Mouse (Mus musculus) intestine, embryonic 14.5 days (tissue): ENCODE measurements around the gene Tspan9. TPM values are rescaled to one million over a fixed set of nuclear protein-coding genes. Genes with fewer than 3 reads are reported as not detected.

Experiments used
- ATAC-seq: fragments of 200-750 bp; cut with Nextera tagmentation; replicated peaks from 2 replicates; pipeline ENCODE4 v1.8.0; 2017; ENCODE audit warnings: low read depth, moderate number of reproducible peaks, moderate TSS enrichment, moderate library complexity; ENCODE audit not compliant: low FRiP score, low TSS enrichment
- DNase-seq: peaks from one replicate; pipeline ENCODE4 v3.0.0-alpha.2; 2018; ENCODE audit warnings: low spot score
- H3K27ac ChIP-seq: fragments of 300-500 bp; sonication (generic); 2 replicates; pipeline ENCODE4 v1.5.1; 2014; ENCODE audit warnings: low read depth, mild to moderate bottlenecking, control low read depth
- H3K27me3 ChIP-seq: fragments of 300-500 bp; sonication (generic); replicated peaks from 2 replicates; pipeline ENCODE4 v1.6.1; 2014; ENCODE audit warnings: low read length, control low read depth; ENCODE audit not compliant: control insufficient read depth, insufficient read depth
- H3K36me3 ChIP-seq: fragments of 300-500 bp; sonication (generic); 2 replicates; pipeline ENCODE4 v1.6.1; 2014; ENCODE audit warnings: low read length, control low read depth; ENCODE audit not compliant: control insufficient read depth, insufficient read depth
- H3K4me1 ChIP-seq: fragments of 300-500 bp; sonication (generic); replicated peaks from 2 replicates; pipeline ENCODE4 v1.6.1; 2014; ENCODE audit warnings: low read length, control low read depth, mixed read lengths; ENCODE audit not compliant: control insufficient read depth, insufficient read depth
- H3K4me2 ChIP-seq: fragments of 300-500 bp; sonication (generic); 2 replicates; pipeline ENCODE4 v1.6.1; 2014; ENCODE audit warnings: low read length
- H3K4me3 ChIP-seq: fragments of 300-500 bp; sonication (generic); 2 replicates; pipeline ENCODE4 v1.5.1; 2014; ENCODE audit warnings: low read depth, low read length, control low read depth, mixed read lengths
- H3K9ac ChIP-seq: fragments of 300-500 bp; sonication (generic); 2 replicates; pipeline ENCODE4 v1.6.1; 2014; ENCODE audit warnings: mild to moderate bottlenecking, low read length
- H3K9me3 ChIP-seq: fragments of 300-500 bp; sonication (generic); 2 replicates; pipeline ENCODE4 v1.6.1; 2016; ENCODE audit warnings: low read length, control low read depth; ENCODE audit not compliant: control insufficient read depth
- WGBS: fragments of 180-500 bp; shearing (Covaris S2); extraction: QIAGEN DNeasy Blood & Tissue Kit; methylation state at CpG from one replicate; pipeline ENCODE4 v1.1.7; 2014; 5-methylcytosine and 5-hydroxymethylcytosine counted together
- polyA plus RNA-seq: library from polyadenylated mRNA; unstranded; fragments of >200 nt; fragmentation: Nextera tagmentation; extraction: Ambion mirVana; gene quantifications from 2 replicates; pipeline ENCODE4 v1.2.1, GENCODE M21; 2014

Gene Tspan9
- polyA plus RNA-seq, 1 experiment from 2014 or later, result 113 TPM

- Histone ChIP-seq H3K4me2 (no peak overlapping the region), H3K27ac (no peak overlapping the region), H3K36me3 (no peaks in the 10 kb centered on the region), H3K9ac (no peak overlapping the region), H3K9me3 (no peaks in the 10 kb centered on the region), H3K4me3 (no peak overlapping the region), H3K4me1 (no peaks in the 10 kb centered on the region), H3K27me3 (no peaks in the 10 kb centered on the region)
- 74% methylated on average over 10 of the region's 10 CpGs for WGBS
- DNase-seq (no peak), ATAC-seq (no peak)
Measured at GRCm38 (mm10) chr6:128053000-128053732, 90.2 kb downstream of the Tspan9 start.

GRCm38 (mm10) chr6:128047671-128048070 is 95.7 kb downstream of the Tspan9 start:
- no peak overlapping the region for H3K27ac ChIP-seq
- H3K9me3 ChIP-seq, result no peaks in the 10 kb centered on the region
- H3K4me2 ChIP-seq, result no peak overlapping the region
- DNase-seq, result no peak
- no peak for ATAC-seq
- no peaks in the 10 kb centered on the region for H3K27me3 ChIP-seq
- no peak overlapping the region for H3K4me3 ChIP-seq
- H3K36me3 ChIP-seq, result no peaks in the 10 kb centered on the region
- 0 out of 2 replicates have a peak, but pooled peaks cover 5% of the 10 kb centered on the region for H3K4me1 ChIP-seq
- 66% methylated on average over 7 of the region's 7 CpGs for WGBS
- no peak overlapping the region for H3K9ac ChIP-seq

- DNase-seq, result no peak
- Histone ChIP-seq H3K4me3 (no peak overlapping the region), H3K9ac (no peak overlapping the region), H3K4me2 (no peak overlapping the region), H3K4me1 (peaks cover 9% of the 10 kb centered on the region), H3K36me3 (no peaks in the 10 kb centered on the region), H3K27me3 (no peaks in the 10 kb centered on the region), H3K27ac (no peak overlapping the region), H3K9me3 (no peaks in the 10 kb centered on the region)
- no peak for ATAC-seq
- 82% methylated on average over 8 of the region's 8 CpGs for WGBS
Measured at GRCm38 (mm10) chr6:128047239-128047638, 96.2 kb downstream of the Tspan9 start.

GRCm38 (mm10) chr6:128046799-128047198 is 96.6 kb downstream of the Tspan9 start:
- DNase-seq (no peak), ATAC-seq (no peak)
- Histone ChIP-seq H3K9ac (no peak overlapping the region), H3K4me3 (no peak overlapping the region), H3K36me3 (no peaks in the 10 kb centered on the region), H3K27ac (no peak overlapping the region), H3K27me3 (no peaks in the 10 kb centered on the region), H3K9me3 (no peaks in the 10 kb centered on the region), H3K4me2 (no peak overlapping the region), H3K4me1 (peaks cover 13% of the 10 kb centered on the region)
- 70% methylated on average over 6 of the region's 6 CpGs for WGBS

GRCm38 (mm10) chr6:128044691-128045090 is 98.7 kb downstream of the Tspan9 start:
- Histone ChIP-seq H3K9ac (no peak overlapping the region), H3K4me2 (no peak overlapping the region), H3K36me3 (no peaks in the 10 kb centered on the region), H3K4me3 (no peak overlapping the region), H3K27ac (no peak overlapping the region), H3K9me3 (no peaks in the 10 kb centered on the region), H3K27me3 (no peaks in the 10 kb centered on the region), H3K4me1 (peaks cover 16% of the 10 kb centered on the region)
- 71% methylated on average over 10 of the region's 10 CpGs for WGBS
- DNase-seq (no peak), ATAC-seq (no peak)

GRCm38 (mm10) chr6:128043486-128043885 is 99.9 kb downstream of the Tspan9 start:
- Histone ChIP-seq H3K4me3 (no peak overlapping the region), H3K36me3 (no peaks in the 10 kb centered on the region), H3K4me1 (peaks cover 16% of the 10 kb centered on the region), H3K9ac (no peak overlapping the region), H3K27ac (no peak overlapping the region), H3K27me3 (no peaks in the 10 kb centered on the region), H3K4me2 (no peak overlapping the region), H3K9me3 (no peaks in the 10 kb centered on the region)
- 63% methylated on average over 6 of the region's 6 CpGs for WGBS
- DNase-seq (no peak), ATAC-seq (no peak)

GRCm38 (mm10) chr6:128041836-128042235 is 101.6 kb downstream of the Tspan9 start:
- H3K9ac ChIP-seq, result no peak overlapping the region
- ATAC-seq (no peak), DNase-seq (no peak)
- no peak overlapping the region for H3K4me3 ChIP-seq
- WGBS, result 37% methylated on average over 6 of the region's 6 CpGs
- no peaks in the 10 kb centered on the region for H3K9me3 ChIP-seq
- no peaks in the 10 kb centered on the region for H3K27me3 ChIP-seq
- no peaks in the 10 kb centered on the region for H3K36me3 ChIP-seq
- H3K27ac ChIP-seq, result no peak overlapping the region
- no peak overlapping the region for H3K4me2 ChIP-seq
- peaks cover 16% of the 10 kb centered on the region for H3K4me1 ChIP-seq

GRCm38 (mm10) chr6:128039077-128039766 is 104.2 kb downstream of the Tspan9 start:
- Histone ChIP-seq H3K4me2 (no peak overlapping the region), H3K4me1 (peaks cover 27% of the 10 kb centered on the region), H3K27me3 (no peaks in the 10 kb centered on the region), H3K9me3 (no peaks in the 10 kb centered on the region), H3K9ac (no peak overlapping the region), H3K4me3 (no peak overlapping the region), H3K36me3 (no peaks in the 10 kb centered on the region), H3K27ac (no peak overlapping the region)
- no peak for ATAC-seq
- 80% methylated on average over 9 of the region's 9 CpGs for WGBS
- DNase-seq, result no peak

GRCm38 (mm10) chr6:128038568-128038967 is 104.8 kb downstream of the Tspan9 start:
- Histone ChIP-seq H3K4me3 (no peak overlapping the region), H3K9ac (no peak overlapping the region), H3K4me2 (no peak overlapping the region), H3K27me3 (0 out of 2 replicates have a peak, but pooled peaks cover 3% of the 10 kb centered on the region), H3K27ac (no peak overlapping the region), H3K36me3 (no peaks in the 10 kb centered on the region), H3K9me3 (no peaks in the 10 kb centered on the region), H3K4me1 (peaks cover 29% of the 10 kb centered on the region)
- DNase-seq (no peak), ATAC-seq (no peak)
- WGBS, result 53% methylated on average over 6 of the region's 6 CpGs
